Mouse (Mus musculus) C2C12 (cell line): Measurements from ENCODE around the gene Map3k21.

Source experiments
- CEBPB ChIP-seq: IDR thresholded peaks from one replicate; pipeline ENCODE4 v1.6.1; 2011; ENCODE audit warnings: low read depth, mild to moderate bottlenecking, control low read depth, moderate library complexity
- CTCF ChIP-seq: IDR thresholded peaks from one replicate; pipeline ENCODE4 v1.5.1; 2011; ENCODE audit not compliant: control insufficient read depth, insufficient read depth, insufficient read length
- MAX ChIP-seq: IDR thresholded peaks from one replicate; pipeline ENCODE4 v1.6.1; 2011; ENCODE audit warnings: mild to moderate bottlenecking, control low read depth
- MYOD1 ChIP-seq: IDR thresholded peaks from one replicate; pipeline ENCODE4 v1.6.1; 2011; ENCODE audit warnings: low read depth; ENCODE audit not compliant: control insufficient read depth, insufficient read length

GRCm38 (mm10) chr8:125985364-125985763 lies 75.1 kb downstream of the Map3k21 start:
- TF ChIP-seq CTCF (no peak), MAX (no peak), MYOD1 (no peak), CEBPB (no peak)
